Mouse (Mus musculus) R1 (cell line): ENCODE measurements around the gene Cpt1b.
A peak's percentile ranks its signal among the peaks of the same experiment; 100 is the strongest.

Experiments used
- DNase-seq: peaks from one replicate; pipeline ENCODE4 v3.0.0-alpha.2; 2018; ENCODE audit warnings: low read depth, low spot score

Cpt1b gene

GRCm38 (mm10) chr15:89379429-89379828 is 46.2 kb downstream of the Cpt1b start:
- peak; percentile 29 for DNase-seq

GRCm38 (mm10) chr15:89378831-89379401 is 46.7 kb downstream of the Cpt1b start, which contains the start of gene Odf3b:
Gene Odf3b, minus strand, starts transcription at chr15:89379282.
- DNase-seq = peak; percentile 62

- DNase-seq = peak; percentile 40
Observed at GRCm38 (mm10) chr15:89377938-89378828, 47.5 kb downstream of the Cpt1b start.

GRCm38 (mm10) chr15:89377362-89377761 is 48.3 kb downstream of the Cpt1b start:
- no peak for DNase-seq

- DNase-seq = no peak
Observed at GRCm38 (mm10) chr15:89376957-89377356, 48.7 kb downstream of the Cpt1b start, which contains the start of gene Tymp. Gene Tymp, minus strand, starts transcription at chr15:89377039.

GRCm38 (mm10) chr15:89376040-89376439 is 49.6 kb downstream of the Cpt1b start:
- DNase-seq = no peak

- no peak for DNase-seq
Observed at GRCm38 (mm10) chr15:89374801-89375534, 50.7 kb downstream of the Cpt1b start.

- DNase-seq = no peak
Observed at GRCm38 (mm10) chr15:89374340-89374739, 51.3 kb downstream of the Cpt1b start.

GRCm38 (mm10) chr15:89373762-89374248 is 51.9 kb downstream of the Cpt1b start, which contains the start of gene Sco2:
Gene Sco2, minus strand, starts transcription at chr15:89373846.
- DNase-seq = peak; percentile 93

- peak; percentile 85 for DNase-seq
Observed at GRCm38 (mm10) chr15:89373027-89373761, 52.5 kb downstream of the Cpt1b start.

- no peak for DNase-seq
Observed at GRCm38 (mm10) chr15:89372536-89372935, 53.1 kb downstream of the Cpt1b start.

GRCm38 (mm10) chr15:89372068-89372467 is 53.6 kb downstream of the Cpt1b start:
- no peak for DNase-seq
